Mouse (Mus musculus) spleen, postnatal 4 days (tissue): ENCODE results near the gene Errfi1.
"Not testable (repeated sequence)": the region's sequence is repeated elsewhere in the genome, so short reads cannot be mapped to it uniquely, and the experiment has no call there.

Experiments
- DNase-seq, 2 experiments: peaks; one replicate each; pipeline ENCODE4 v3.0.0; 2022; ENCODE audit warnings: low spot score in 2 of 2

The Errfi1 gene

GRCm38 (mm10) chr4:150879631-150880030 is 25.9 kb downstream of the Errfi1 start:
- DNase-seq, result no peak

GRCm38 (mm10) chr4:150880364-150880763 is 26.6 kb downstream of the Errfi1 start:
- no peak for DNase-seq

- no peak for DNase-seq
Measured at GRCm38 (mm10) chr4:150882632-150883031, 28.9 kb downstream of the Errfi1 start.

- no peak for DNase-seq
Measured at GRCm38 (mm10) chr4:150887903-150888302, 34.2 kb downstream of the Errfi1 start.

GRCm38 (mm10) chr4:150888492-150888891 is 34.8 kb downstream of the Errfi1 start:
- DNase-seq, result no peak

GRCm38 (mm10) chr4:150889273-150889954 is 35.7 kb downstream of the Errfi1 start:
- no peak for DNase-seq

GRCm38 (mm10) chr4:150889955-150890315 is 36.2 kb downstream of the Errfi1 start:
- DNase-seq, result no peak

- no peak for DNase-seq
Measured at GRCm38 (mm10) chr4:150891308-150891707, 37.6 kb downstream of the Errfi1 start.

- DNase-seq, result no peak
Measured at GRCm38 (mm10) chr4:150894718-150895501, 41.2 kb downstream of the Errfi1 start.

GRCm38 (mm10) chr4:150896896-150897624 is 43.3 kb downstream of the Errfi1 start:
- no peak for DNase-seq

GRCm38 (mm10) chr4:150898716-150899365 is 45.1 kb downstream of the Errfi1 start:
- DNase-seq, result peak; percentile 67 to 83

GRCm38 (mm10) chr4:150900486-150900885 is 46.8 kb downstream of the Errfi1 start:
- no peak for DNase-seq

- DNase-seq, result peak; percentile 72 to 91
Measured at GRCm38 (mm10) chr4:150901651-150902050, 47.9 kb downstream of the Errfi1 start.

- no peak for DNase-seq
Measured at GRCm38 (mm10) chr4:150902062-150902461, 48.3 kb downstream of the Errfi1 start.

GRCm38 (mm10) chr4:150903091-150903742 is 49.5 kb downstream of the Errfi1 start:
- DNase-seq, result no peak

GRCm38 (mm10) chr4:150907099-150907498 is 53.4 kb downstream of the Errfi1 start:
- DNase-seq, result no peak

GRCm38 (mm10) chr4:150908512-150908911 is 54.8 kb downstream of the Errfi1 start:
- DNase-seq, result not testable (repeated sequence)

- peak; percentile 98 to 99 for DNase-seq
Measured at GRCm38 (mm10) chr4:150909451-150910156, 55.9 kb downstream of the Errfi1 start.

- DNase-seq, result peak in 1 of 2 experiments; percentile 34
Measured at GRCm38 (mm10) chr4:150910164-150910951, 56.6 kb downstream of the Errfi1 start.

- no peak for DNase-seq
Measured at GRCm38 (mm10) chr4:150913743-150914142, 60.0 kb downstream of the Errfi1 start.
